Mouse (Mus musculus): ENCODE measurements around the gene Arhgap10.

The Arhgap10 gene

DNA sequence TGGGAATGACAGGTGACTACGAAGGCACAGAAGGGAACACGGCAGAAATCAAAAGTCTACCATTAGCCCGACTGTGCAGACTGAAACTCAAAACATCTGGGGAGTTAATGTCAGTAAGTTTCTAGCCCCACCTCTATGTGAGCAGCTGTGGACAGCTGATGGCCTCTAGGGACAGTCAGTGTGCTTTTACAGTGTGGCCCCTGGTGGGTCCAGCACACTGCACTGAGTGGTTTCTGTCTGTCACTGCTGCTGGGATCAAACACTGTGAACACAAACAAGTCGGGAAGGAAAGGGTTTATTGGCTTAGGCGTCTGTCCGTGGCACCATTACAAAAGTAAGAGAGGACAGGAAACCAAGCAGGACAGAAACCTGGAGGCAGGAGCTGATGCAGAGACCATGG, 136.9 kb downstream of the Arhgap10 start:
- in situ Hi-C loops (cut with MboI; ENCODE audit: low pct_unique_long_range_greater_than_20kb in 1 of 2, low sequenced_read_pairs in 2 of 2, unreplicated experiment in 1 of 2): no loop called here

DNA sequence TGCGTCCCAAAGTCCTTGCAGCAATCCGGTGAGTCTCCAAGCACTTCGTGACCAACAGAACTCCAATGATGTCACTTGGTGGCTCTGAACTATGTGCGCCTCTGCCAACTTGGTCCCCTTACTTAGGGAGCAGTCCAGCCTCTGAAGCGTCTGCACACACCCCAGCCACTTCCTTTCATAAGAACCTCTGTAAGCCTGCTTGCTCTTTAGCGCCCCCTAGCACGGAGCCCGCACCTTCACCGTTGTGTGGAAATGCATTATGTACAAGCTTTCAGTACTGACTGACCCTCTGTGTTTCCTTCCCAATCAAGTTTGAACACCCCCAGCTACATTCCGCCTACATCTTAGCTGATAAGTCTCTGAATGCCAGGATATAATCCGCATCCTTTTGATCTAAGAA, 138.5 kb downstream of the Arhgap10 start:
- in situ Hi-C loops (cut with MboI; ENCODE audit: low pct_unique_long_range_greater_than_20kb in 1 of 2, low sequenced_read_pairs in 2 of 2, unreplicated experiment in 1 of 2): no loop called here

DNA sequence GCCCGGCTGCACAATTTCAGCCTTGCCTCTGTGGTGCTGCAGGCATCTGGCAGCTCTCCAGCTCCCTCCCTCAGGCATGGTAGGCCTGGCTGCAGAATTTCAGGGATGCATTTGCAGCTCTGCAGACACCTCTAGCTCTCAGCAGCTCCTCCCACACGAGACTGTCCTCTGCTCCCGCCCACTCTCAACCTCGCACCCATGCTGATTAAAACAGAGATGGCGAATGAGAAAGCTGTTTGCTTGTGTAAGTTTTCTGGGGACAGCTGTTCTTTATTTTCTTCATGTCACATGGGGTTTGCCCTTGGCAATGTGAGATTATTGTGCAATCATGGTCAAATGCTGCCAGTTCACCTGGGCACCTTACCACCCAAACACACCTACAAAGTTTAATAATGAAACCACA, 141.3 kb downstream of the Arhgap10 start:
- in situ Hi-C loops (cut with MboI; ENCODE audit: low pct_unique_long_range_greater_than_20kb in 1 of 2, low sequenced_read_pairs in 2 of 2, unreplicated experiment in 1 of 2): no loop called here

- in situ Hi-C loops (cut with MboI; ENCODE audit: low pct_unique_long_range_greater_than_20kb in 1 of 2, low sequenced_read_pairs in 2 of 2, unreplicated experiment in 1 of 2): no loop called here
Observed at GRCm38 (mm10) chr8:77375999-77376398, 141.8 kb downstream of the Arhgap10 start.

DNA sequence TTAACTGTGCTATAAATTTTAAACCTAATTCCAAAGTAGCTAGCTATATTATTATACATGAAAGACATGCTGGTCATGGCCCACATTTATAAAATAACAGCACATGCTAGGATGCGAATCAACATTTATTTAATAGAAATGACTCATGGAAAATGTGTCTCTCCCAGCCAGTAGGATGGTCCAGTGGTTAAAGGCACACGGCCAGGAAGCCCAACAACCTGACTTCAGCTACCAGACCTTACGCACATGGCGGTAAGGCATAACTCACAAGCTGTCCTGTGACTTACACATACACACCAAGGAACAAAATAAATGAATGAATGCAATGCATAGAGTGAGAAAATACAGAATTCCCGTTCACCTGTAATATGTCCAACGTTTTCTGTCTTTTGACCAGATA, 146.7 kb downstream of the Arhgap10 start:
- in situ Hi-C loops (cut with MboI; ENCODE audit: low pct_unique_long_range_greater_than_20kb in 1 of 2, low sequenced_read_pairs in 2 of 2, unreplicated experiment in 1 of 2): no loop called here

GRCm38 (mm10) chr8:77370308-77370707, 147.4 kb downstream of the Arhgap10 start:
- in situ Hi-C loops (cut with MboI; ENCODE audit: low pct_unique_long_range_greater_than_20kb in 1 of 2, low sequenced_read_pairs in 2 of 2, unreplicated experiment in 1 of 2): no loop called here

- in situ Hi-C loops (cut with MboI; ENCODE audit: low pct_unique_long_range_greater_than_20kb in 1 of 2, low sequenced_read_pairs in 2 of 2, unreplicated experiment in 1 of 2): no loop called here
Observed at GRCm38 (mm10) chr8:77369671-77370070, 148.1 kb downstream of the Arhgap10 start.

GRCm38 (mm10) chr8:77367091-77367490, 150.7 kb downstream of the Arhgap10 start:
- in situ Hi-C loops (cut with MboI; ENCODE audit: low pct_unique_long_range_greater_than_20kb in 1 of 2, low sequenced_read_pairs in 2 of 2, unreplicated experiment in 1 of 2): no loop called here

DNA sequence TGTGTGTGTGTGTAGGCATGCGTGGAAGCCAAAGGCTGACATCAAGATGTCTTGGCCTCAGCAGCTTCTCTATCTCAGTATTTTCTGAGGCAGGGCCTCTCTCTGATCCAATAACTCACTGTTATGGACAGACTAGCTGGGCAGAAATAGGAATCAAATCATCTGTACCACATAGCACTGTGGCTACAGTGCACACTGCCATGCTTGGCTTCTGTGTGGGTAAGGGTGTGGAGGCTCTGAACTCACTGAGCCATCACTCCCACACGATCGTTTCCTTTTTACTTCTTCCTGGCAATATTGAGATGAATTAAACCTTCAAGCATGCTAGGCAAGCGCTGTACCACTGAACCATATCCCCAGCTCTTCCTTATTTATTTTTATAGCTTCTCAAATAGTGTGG, 151.3 kb downstream of the Arhgap10 start:
- in situ Hi-C loops (cut with MboI; ENCODE audit: low pct_unique_long_range_greater_than_20kb in 1 of 2, low sequenced_read_pairs in 2 of 2, unreplicated experiment in 1 of 2): no loop called here

DNA sequence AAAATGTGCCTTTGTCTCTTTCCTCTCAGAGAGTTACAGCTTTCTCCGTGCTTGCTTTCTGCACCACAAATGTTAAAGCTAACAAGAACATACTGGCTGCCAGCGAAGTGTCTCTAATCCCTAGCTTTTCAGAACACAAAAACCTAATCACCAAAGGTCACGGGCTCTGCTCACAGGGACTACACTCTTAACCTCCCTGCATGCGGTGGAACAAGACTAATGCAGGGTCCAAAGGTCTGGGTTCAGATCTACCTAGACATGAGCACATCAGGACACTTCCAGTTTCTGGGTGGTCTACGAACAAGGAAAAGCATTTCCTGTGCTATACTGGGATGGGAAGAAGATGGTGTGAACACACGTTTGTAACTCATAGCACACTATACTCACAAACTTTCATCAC, 151.8 kb downstream of the Arhgap10 start:
- in situ Hi-C loops (cut with MboI; ENCODE audit: low pct_unique_long_range_greater_than_20kb in 1 of 2, low sequenced_read_pairs in 2 of 2, unreplicated experiment in 1 of 2): no loop called here

- in situ Hi-C loops (cut with MboI; ENCODE audit: low pct_unique_long_range_greater_than_20kb in 1 of 2, low sequenced_read_pairs in 2 of 2, unreplicated experiment in 1 of 2): no loop called here
Observed at GRCm38 (mm10) chr8:77364472-77364871, 153.3 kb downstream of the Arhgap10 start.

- in situ Hi-C loops (cut with MboI; ENCODE audit: low pct_unique_long_range_greater_than_20kb in 1 of 2, low sequenced_read_pairs in 2 of 2, unreplicated experiment in 1 of 2): no loop called here
Observed at GRCm38 (mm10) chr8:77360853-77361252, 156.9 kb downstream of the Arhgap10 start.

GRCm38 (mm10) chr8:77360423-77360822, 157.3 kb downstream of the Arhgap10 start:
- in situ Hi-C loops (cut with MboI; ENCODE audit: low pct_unique_long_range_greater_than_20kb in 1 of 2, low sequenced_read_pairs in 2 of 2, unreplicated experiment in 1 of 2): no loop called here

DNA sequence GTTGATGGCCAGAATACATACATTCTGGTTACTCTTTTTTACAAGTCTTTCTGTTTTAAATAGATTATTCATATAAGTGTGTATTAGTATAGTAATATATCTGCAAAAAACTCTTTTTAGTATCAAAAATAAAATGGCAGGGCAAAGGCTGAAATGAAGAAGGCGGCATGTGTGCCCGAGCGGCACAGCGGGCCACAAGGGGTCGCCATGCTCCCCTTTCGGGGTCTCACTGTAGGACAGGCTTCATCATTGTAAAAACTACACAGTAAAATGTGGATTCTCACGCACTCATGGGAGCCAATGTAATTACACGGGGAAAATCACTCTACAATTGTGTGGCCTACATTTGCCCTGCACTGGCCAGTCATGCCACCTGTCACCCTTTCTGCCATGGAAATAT, 160.6 kb downstream of the Arhgap10 start:
- in situ Hi-C loops (cut with MboI; ENCODE audit: low pct_unique_long_range_greater_than_20kb in 1 of 2, low sequenced_read_pairs in 2 of 2, unreplicated experiment in 1 of 2): no loop called here

- in situ Hi-C loops (cut with MboI; ENCODE audit: low pct_unique_long_range_greater_than_20kb in 1 of 2, low sequenced_read_pairs in 2 of 2, unreplicated experiment in 1 of 2): no loop called here
Observed at GRCm38 (mm10) chr8:77355344-77355743, 162.4 kb downstream of the Arhgap10 start.

GRCm38 (mm10) chr8:77354189-77354588, 163.6 kb downstream of the Arhgap10 start:
- in situ Hi-C loops (cut with MboI; ENCODE audit: low pct_unique_long_range_greater_than_20kb in 1 of 2, low sequenced_read_pairs in 2 of 2, unreplicated experiment in 1 of 2): no loop called here

- in situ Hi-C loops (cut with MboI; ENCODE audit: low pct_unique_long_range_greater_than_20kb in 1 of 2, low sequenced_read_pairs in 2 of 2, unreplicated experiment in 1 of 2): no loop called here
Observed at GRCm38 (mm10) chr8:77351177-77351860, 166.4 kb downstream of the Arhgap10 start.

DNA sequence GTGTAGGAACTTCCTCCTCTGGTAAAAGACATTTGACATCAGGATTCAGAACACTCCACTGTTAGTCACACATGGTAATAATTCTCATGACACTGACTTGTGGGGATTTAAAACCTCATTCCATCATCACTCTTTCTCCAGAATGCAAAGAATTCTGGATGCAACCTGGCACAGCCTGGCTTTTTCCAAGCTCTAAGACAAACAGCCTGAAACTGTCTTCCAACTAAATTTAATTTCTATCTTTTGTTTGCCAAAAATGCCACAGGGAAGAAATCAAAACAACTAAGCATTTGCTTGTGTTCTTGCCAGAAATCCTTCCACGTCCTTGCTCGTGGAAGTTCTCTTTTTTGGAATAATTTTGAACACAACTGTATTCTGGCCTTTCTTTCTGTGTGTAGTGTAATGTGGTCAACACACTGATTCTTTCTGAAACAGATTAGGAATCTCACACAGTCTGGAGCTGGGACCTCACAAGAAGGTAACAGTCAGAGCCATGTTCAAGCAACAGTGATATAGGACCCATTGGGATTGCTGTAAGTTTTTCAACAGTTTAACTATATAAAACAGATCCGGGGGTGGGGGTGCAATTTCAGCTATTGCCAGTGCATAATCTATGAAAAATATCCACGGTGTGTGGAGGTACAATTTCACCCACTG, 167.5 kb downstream of the Arhgap10 start:
- in situ Hi-C loops (cut with MboI; ENCODE audit: low pct_unique_long_range_greater_than_20kb in 1 of 2, low sequenced_read_pairs in 2 of 2, unreplicated experiment in 1 of 2): no loop called here

DNA sequence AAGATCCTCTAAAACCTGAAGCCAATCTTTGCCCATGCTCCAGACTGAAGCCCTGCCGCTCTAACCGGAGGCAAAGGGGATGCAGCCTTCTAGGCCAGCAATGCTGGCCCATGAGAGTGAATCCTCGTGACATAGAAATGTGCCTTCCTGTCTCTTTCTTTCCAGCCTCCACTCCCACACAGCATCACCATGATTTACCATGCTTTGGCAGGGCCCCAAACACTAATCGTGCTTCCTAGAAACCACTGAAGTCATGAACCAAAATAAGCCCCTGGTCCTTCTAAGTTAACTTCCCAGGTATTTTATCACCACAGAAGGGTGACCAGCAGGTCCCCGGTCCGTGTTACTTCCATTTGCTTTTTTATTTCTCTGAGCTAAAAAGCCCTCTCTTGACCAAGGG, 173.8 kb downstream of the Arhgap10 start:
- in situ Hi-C loops (cut with MboI; ENCODE audit: low pct_unique_long_range_greater_than_20kb in 1 of 2, low sequenced_read_pairs in 2 of 2, unreplicated experiment in 1 of 2): no loop called here

DNA sequence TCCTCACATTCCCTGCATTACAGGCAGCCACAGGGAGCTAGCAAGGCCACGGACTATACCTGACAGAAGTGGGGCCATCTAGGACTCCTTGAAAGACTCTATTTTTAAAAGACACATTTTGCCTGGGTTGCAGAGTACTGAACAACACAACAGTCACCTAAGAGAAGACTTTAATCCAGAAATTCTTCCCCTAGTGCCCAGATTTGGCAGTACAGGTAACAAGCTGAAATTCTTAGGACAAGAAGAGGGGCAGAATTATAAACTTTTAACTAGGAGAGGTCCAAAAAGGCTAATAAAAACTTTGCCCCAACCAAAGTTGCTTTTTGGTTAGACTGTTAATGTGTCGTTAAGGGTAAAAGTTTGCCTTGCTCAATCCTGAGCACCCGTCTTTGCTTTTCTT, 174.4 kb downstream of the Arhgap10 start:
- in situ Hi-C loops (cut with MboI; ENCODE audit: low pct_unique_long_range_greater_than_20kb in 1 of 2, low sequenced_read_pairs in 2 of 2, unreplicated experiment in 1 of 2): no loop called here
